Mouse (Mus musculus) lung, embryonic 16.5 days (tissue): ENCODE measurements around the gene Lbr. TPM values are rescaled to one million over a fixed set of nuclear protein-coding genes. Genes with fewer than 3 reads are reported as not detected.

Experiments used
- ATAC-seq: fragments of 200-750 bp; cut with Nextera tagmentation; 2 replicates; pipeline ENCODE4 v1.8.0; 2017; ENCODE audit warnings: low read depth, mild to moderate bottlenecking, moderate library complexity
- H3K27ac ChIP-seq: fragments of 300-500 bp; sonication (generic); 2 replicates; pipeline ENCODE4 v1.5.1; 2014; ENCODE audit warnings: mild to moderate bottlenecking, control low read depth, low read length
- H3K27me3 ChIP-seq: fragments of 300-500 bp; sonication (generic); 2 replicates; pipeline ENCODE4 v1.6.1; 2014; ENCODE audit warnings: low read depth, low read length, mixed read lengths; ENCODE audit not compliant: control insufficient read depth, insufficient read depth
- H3K36me3 ChIP-seq: fragments of 300-500 bp; sonication (generic); 2 replicates; pipeline ENCODE4 v1.6.1; 2014; ENCODE audit warnings: low read length; ENCODE audit not compliant: control insufficient read depth, insufficient read depth
- H3K4me1 ChIP-seq: fragments of 300-500 bp; sonication (generic); replicated peaks from 2 replicates; pipeline ENCODE4 v1.6.1; 2014; ENCODE audit warnings: low read length, mixed read lengths; ENCODE audit not compliant: control insufficient read depth, insufficient read depth
- H3K4me2 ChIP-seq: fragments of 300-500 bp; sonication (generic); 2 replicates; pipeline ENCODE4 v1.6.1; 2014; ENCODE audit warnings: low read depth, low read length, control low read depth
- H3K4me3 ChIP-seq: fragments of 300-500 bp; sonication (generic); 2 replicates; pipeline ENCODE4 v1.5.1; 2014; ENCODE audit warnings: mild to moderate bottlenecking, low read length, control low read depth
- H3K9ac ChIP-seq: fragments of 300-500 bp; sonication (generic); 2 replicates; pipeline ENCODE4 v1.6.1; 2014; ENCODE audit warnings: low read length, control low read depth
- H3K9me3 ChIP-seq: fragments of 300-500 bp; sonication (generic); 2 replicates; pipeline ENCODE4 v1.6.1; 2016; ENCODE audit warnings: low read length; ENCODE audit not compliant: control insufficient read depth
- WGBS: fragments of 180-500 bp; shearing (Covaris S2); extraction: QIAGEN DNeasy Blood & Tissue Kit; methylation state at CpG from one replicate; pipeline ENCODE4 v1.1.7; 2014; 5-methylcytosine and 5-hydroxymethylcytosine counted together
- polyA plus RNA-seq: library from polyadenylated mRNA; unstranded; fragments of >200 nt; fragmentation: Nextera tagmentation; extraction: Ambion mirVana; gene quantifications from 2 replicates; pipeline ENCODE4 v1.2.1, GENCODE M21; 2015

The Lbr gene
- polyA plus RNA-seq, 1 experiment from 2014 or later: 139 TPM

DNA sequence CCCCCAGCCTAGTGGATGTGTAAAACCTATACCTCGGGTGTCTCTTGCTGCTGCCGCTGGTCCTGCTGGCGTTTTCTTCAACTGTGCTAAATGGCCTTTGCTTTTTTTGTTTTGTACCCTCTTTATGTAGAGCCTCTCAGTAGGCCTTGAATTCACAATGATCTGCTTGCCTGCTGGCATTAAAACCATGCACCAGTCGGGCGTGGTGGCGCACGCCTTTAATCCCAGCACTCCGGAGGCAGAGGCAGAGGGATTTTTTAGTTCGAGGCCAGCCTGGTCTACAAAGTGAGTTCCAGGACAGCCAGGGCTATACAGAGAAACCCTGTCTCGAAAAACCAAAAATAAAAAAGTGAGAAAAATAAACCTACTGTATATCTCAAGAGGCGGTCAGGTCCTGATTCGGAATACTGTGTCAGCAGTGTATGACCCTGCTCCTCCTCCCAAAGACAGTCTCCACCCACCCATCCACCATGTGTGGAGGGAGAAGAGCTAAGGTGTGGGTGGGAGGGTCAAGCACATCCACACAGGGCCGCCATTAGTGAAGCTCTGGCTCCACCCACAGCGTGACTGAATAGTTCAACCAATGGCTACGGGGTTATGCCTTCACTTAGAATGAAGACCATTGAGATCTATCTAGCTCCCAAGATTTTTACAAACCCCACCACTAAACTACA, 2.2 kb upstream of the Lbr start:
- H3K4me2 ChIP-seq: no peak overlapping the region
- ATAC-seq: no peak
- H3K4me3 ChIP-seq: no peak overlapping the region
- H3K27ac ChIP-seq: no peak overlapping the region
- 81% methylated on average over 15 of the region's 15 CpGs for WGBS
- H3K36me3 ChIP-seq: no peaks in the 10 kb centered on the region
- H3K4me1 ChIP-seq: peaks cover 14% of the 10 kb centered on the region
- H3K27me3 ChIP-seq: no peaks in the 10 kb centered on the region
- H3K9ac ChIP-seq: no peak overlapping the region
- no peaks in the 10 kb centered on the region for H3K9me3 ChIP-seq

DNA sequence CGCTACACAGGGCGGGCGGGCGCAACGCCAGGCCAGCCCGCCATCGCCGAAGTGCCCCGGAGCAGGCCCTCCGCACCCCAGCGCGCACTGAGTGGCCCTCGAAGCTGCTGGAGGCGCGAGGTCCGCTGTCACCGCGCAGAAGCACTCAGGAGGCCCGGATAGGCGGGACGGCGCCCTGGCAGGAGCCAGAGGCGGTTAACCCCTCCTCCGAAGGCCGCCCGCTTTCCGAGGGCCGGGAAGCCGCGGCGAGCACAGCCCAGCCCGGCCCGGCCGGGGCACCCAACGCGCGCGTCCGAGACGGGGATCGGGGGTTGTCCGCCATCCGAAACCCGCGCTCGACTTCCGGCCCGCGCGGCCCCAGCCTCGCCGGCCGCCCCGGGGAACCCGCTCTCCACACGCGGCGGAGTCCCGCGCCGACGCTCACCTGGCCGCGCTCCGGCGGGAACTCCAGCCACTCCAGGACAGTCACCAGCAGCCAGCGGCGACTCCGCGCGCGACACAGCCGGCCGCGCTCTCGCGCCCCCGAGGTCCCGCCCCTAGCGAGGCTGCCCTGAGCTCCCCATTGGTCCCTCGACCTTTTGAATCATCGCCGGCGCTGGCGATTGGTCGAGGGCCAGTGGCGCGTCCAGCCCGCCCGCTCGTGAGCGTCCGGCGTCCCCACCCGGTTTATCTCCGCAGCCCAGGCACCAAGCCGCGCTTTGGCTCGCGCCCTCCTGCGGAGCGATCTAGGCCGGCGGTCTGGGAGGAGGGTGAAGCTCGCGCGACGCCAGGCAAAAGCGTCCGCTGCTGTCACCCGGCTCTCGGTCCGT, 778 bp downstream of the Lbr start:
- H3K9me3 ChIP-seq: no peaks in the 10 kb centered on the region
- peak overlapping the region; percentile 77 for H3K4me2 ChIP-seq
- H3K36me3 ChIP-seq: no peaks in the 10 kb centered on the region
- ATAC-seq: peak; percentile 99
- H3K27me3 ChIP-seq: no peaks in the 10 kb centered on the region
- under 1% methylated on average over 83 of the region's 113 CpGs for WGBS
- peak overlapping the region; percentile 91 for H3K9ac ChIP-seq
- peaks cover 23% of the 10 kb centered on the region for H3K4me1 ChIP-seq
- H3K27ac ChIP-seq: peak overlapping the region; percentile 98
- peak overlapping the region; percentile 86 for H3K4me3 ChIP-seq

DNA sequence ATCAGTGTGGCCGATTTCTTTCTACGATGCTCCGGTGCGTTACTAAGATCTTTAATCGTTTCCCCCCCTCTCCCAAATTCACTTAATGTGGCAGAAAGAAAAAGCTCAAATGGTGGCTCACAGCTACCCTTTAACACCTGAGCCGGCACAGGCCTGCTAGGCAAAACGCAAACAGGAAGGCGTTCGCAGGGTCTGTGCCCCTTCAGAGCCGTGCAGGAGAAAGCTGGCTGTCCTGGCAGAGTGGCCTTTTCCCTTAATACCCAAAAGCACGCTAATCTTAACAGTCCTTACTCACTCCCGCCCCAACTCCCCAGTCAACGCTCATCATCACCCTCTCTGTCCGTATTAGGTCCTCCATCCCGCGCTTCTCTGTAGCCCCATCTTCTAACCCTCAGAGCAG, 1.4 kb downstream of the Lbr start:
- Histone ChIP-seq H3K27ac (peak overlapping the region; percentile 98), H3K4me1 (peaks cover 23% of the 10 kb centered on the region), H3K36me3 (peaks cover 5% of the 10 kb centered on the region; the same call in 1 of the 2 replicates), H3K27me3 (no peaks in the 10 kb centered on the region), H3K9ac (peak overlapping the region; percentile 91), H3K9me3 (no peaks in the 10 kb centered on the region), H3K4me3 (peak overlapping the region; percentile 86), H3K4me2 (peak overlapping the region; percentile 65)
- ATAC-seq: no peak; the same call in 1 of the 2 replicates
- under 1% methylated on average over 16 of the region's 16 CpGs for WGBS

GRCm38 (mm10) chr1:181839746-181840366, 3.0 kb downstream of the Lbr start:
- H3K9me3 ChIP-seq: no peaks in the 10 kb centered on the region
- 9% methylated on average over 6 of the region's 6 CpGs for WGBS
- peak overlapping the region; percentile 28 for H3K4me2 ChIP-seq
- peak overlapping the region; percentile 6 for H3K9ac ChIP-seq
- H3K4me1 ChIP-seq: peaks cover 23% of the 10 kb centered on the region
- peak overlapping the region; percentile 31 for H3K4me3 ChIP-seq
- peaks cover 20% of the 10 kb centered on the region for H3K36me3 ChIP-seq
- H3K27me3 ChIP-seq: no peaks in the 10 kb centered on the region
- H3K27ac ChIP-seq: peak overlapping the region; percentile 17; the same call in 1 of the 2 replicates
- ATAC-seq: no peak

DNA sequence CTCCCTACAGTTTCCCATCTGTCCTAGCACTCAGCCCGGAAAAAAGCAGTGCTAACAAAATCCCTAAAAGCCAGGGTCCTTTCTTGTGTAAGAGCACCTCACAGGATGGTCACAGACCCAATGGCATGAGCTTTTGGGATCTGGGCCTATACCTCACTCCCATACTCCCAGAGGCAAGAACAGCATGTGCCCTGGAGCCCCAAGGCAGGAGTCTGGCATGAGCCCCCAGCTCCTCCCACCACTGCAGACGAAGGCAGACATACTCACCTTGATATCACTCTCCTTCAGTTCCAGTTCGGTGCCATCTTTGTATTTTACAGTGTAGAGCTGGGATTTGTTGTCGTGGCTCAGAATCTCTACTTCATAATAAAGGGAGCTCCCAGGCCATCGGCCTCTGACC, 4.7 kb downstream of the Lbr start:
- no peak for ATAC-seq
- Histone ChIP-seq H3K36me3 (peaks cover 28% of the 10 kb centered on the region), H3K4me3 (no peak overlapping the region), H3K27ac (no peak overlapping the region), H3K27me3 (no peaks in the 10 kb centered on the region), H3K4me2 (no peak overlapping the region), H3K9me3 (no peaks in the 10 kb centered on the region), H3K4me1 (peaks cover 18% of the 10 kb centered on the region), H3K9ac (no peak overlapping the region)
- WGBS: 75% methylated on average over 5 of the region's 5 CpGs

GRCm38 (mm10) chr1:181833143-181833542, 9.7 kb downstream of the Lbr start:
- H3K4me2 ChIP-seq: no peak overlapping the region
- H3K4me1 ChIP-seq: no peaks in the 10 kb centered on the region
- H3K9me3 ChIP-seq: no peaks in the 10 kb centered on the region
- H3K4me3 ChIP-seq: no peak overlapping the region
- no peak overlapping the region for H3K9ac ChIP-seq
- H3K36me3 ChIP-seq: peaks cover 62% of the 10 kb centered on the region
- WGBS: 72% methylated on average over 6 of the region's 6 CpGs
- H3K27me3 ChIP-seq: no peaks in the 10 kb centered on the region
- H3K27ac ChIP-seq: no peak overlapping the region
- no peak for ATAC-seq

- no peak for ATAC-seq
- WGBS: 88% methylated on average over 5 of the region's 5 CpGs
- no peak overlapping the region for H3K27ac ChIP-seq
- H3K4me2 ChIP-seq: no peak overlapping the region
- no peak overlapping the region for H3K4me3 ChIP-seq
- peaks cover 65% of the 10 kb centered on the region for H3K36me3 ChIP-seq
- H3K9me3 ChIP-seq: no peaks in the 10 kb centered on the region
- H3K4me1 ChIP-seq: no peaks in the 10 kb centered on the region
- no peak overlapping the region for H3K9ac ChIP-seq
- H3K27me3 ChIP-seq: no peaks in the 10 kb centered on the region
Measured at GRCm38 (mm10) chr1:181832720-181833119, 10.1 kb downstream of the Lbr start.

- no peaks in the 10 kb centered on the region for H3K4me1 ChIP-seq
- no peaks in the 10 kb centered on the region for H3K27me3 ChIP-seq
- no peak overlapping the region for H3K27ac ChIP-seq
- 90% methylated on average over 5 of the region's 5 CpGs for WGBS
- no peak overlapping the region for H3K4me3 ChIP-seq
- no peak for ATAC-seq
- peaks cover 65% of the 10 kb centered on the region for H3K36me3 ChIP-seq
- no peak overlapping the region for H3K9ac ChIP-seq
- H3K9me3 ChIP-seq: no peaks in the 10 kb centered on the region
- H3K4me2 ChIP-seq: no peak overlapping the region
Measured at GRCm38 (mm10) chr1:181828365-181828764, 14.5 kb downstream of the Lbr start.

DNA sequence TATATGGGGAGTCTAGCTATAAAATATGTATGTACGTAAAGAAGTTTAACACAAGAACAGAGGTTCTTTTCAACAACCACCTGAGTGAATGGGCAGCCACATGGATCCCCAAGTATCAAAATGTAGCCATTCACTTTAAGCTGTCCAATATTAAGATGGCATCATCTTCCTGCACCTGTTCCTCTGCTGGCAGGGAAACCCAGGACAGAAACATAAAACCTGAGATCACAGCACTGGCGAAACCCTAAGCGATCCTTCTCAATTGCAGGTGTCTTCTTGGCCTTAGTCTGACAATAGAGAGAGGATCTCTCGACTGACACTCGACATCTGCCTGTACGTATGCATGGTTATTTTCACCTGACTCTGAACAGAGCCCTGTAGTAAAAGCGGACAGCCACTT, 16.1 kb downstream of the Lbr start:
- WGBS: 94% methylated on average over 7 of the region's 7 CpGs
- Histone ChIP-seq H3K9me3 (no peaks in the 10 kb centered on the region), H3K27ac (no peak overlapping the region), H3K4me1 (no peaks in the 10 kb centered on the region), H3K27me3 (no peaks in the 10 kb centered on the region), H3K4me3 (no peak overlapping the region), H3K4me2 (no peak overlapping the region), H3K36me3 (peaks cover 64% of the 10 kb centered on the region), H3K9ac (no peak overlapping the region)
- no peak for ATAC-seq
